Comparison of ENCODE assay signal across 8 mouse cellular contexts in genomic region chr7:66058703-66059102, GRCm38 (mm10). TPM values are rescaled to one million over a fixed set of nuclear protein-coding genes. Genes with fewer than 3 reads are reported as not detected.
A peak's percentile ranks its signal among the peaks of the same experiment; 100 is the strongest.
DNase-seq lines count a peak whose midpoint lies in the region; ATAC-seq and TF ChIP-seq lines count a peak whose summit lies in the region.

Gene Snrpa1, plus strand, starts transcription at chr7:66059003.

- intact Hi-C loops in heart, postnatal 10 days (cut with DNase I), result loop anchor here (5.0 kb wide), 1 partner anchor 286 kb away; no protein-coding TSS in a partner anchor

- no peak within 1 kb of the TSS for H3K27ac ChIP-seq in neural tube, embryonic 11.5 days (ENCODE audit: low read depth, low read length)
- H3K27ac ChIP-seq in embryonic fibroblast, embryonic 13.5 days (ENCODE audit: insufficient read depth, low read length), result no peak within 1 kb of the TSS
- H3K27ac ChIP-seq in limb, embryonic 11.5 days (replicated peaks; ENCODE audit: low read depth, low read length), result no peak within 1 kb of the TSS

- H3K27me3 ChIP-seq in neural tube, embryonic 11.5 days (ENCODE audit: control insufficient read depth, insufficient read depth, low read length), result no peaks in the 10 kb centered on the region
- no peaks in the 10 kb centered on the region for H3K27me3 ChIP-seq in limb, embryonic 11.5 days (ENCODE audit: control insufficient read depth, insufficient read depth, low read length)

- H3K4me2 ChIP-seq in neural tube, embryonic 11.5 days (ENCODE audit: low read depth), result peak within 1 kb of the TSS; percentile 69
- peak within 1 kb of the TSS; percentile 69 for H3K4me2 ChIP-seq in limb, embryonic 11.5 days (ENCODE audit: low read depth, severe bottlenecking)

- H3K4me3 ChIP-seq in neural tube, embryonic 11.5 days (ENCODE audit: low read depth, low read length), result peak within 1 kb of the TSS; percentile 69
- H3K4me3 ChIP-seq in embryonic fibroblast, embryonic 13.5 days (ENCODE audit: insufficient read depth, low read length), result peak within 1 kb of the TSS; percentile 77
- H3K4me3 ChIP-seq in limb, embryonic 11.5 days (ENCODE audit: low read depth, low read length), result peak within 1 kb of the TSS; percentile 99

- ATAC-seq in neural tube, embryonic 11.5 days (ENCODE audit: insufficient read depth, low FRiP score, low TSS enrichment), result no peak
- no peak for ATAC-seq in limb, embryonic 11.5 days (ENCODE audit: insufficient number of reproducible peaks, low FRiP score, low TSS enrichment, low read depth)
- no peak for ATAC-seq in neutrophil, adult 5-6 weeks (ENCODE audit: extremely low read depth, insufficient number of reproducible peaks, low FRiP score, poor library complexity, severe bottlenecking)

- WGBS in neural tube, embryonic 11.5 days, result 65% methylated on average over 1 of the region's 1 CpGs
- WGBS in limb, embryonic 11.5 days, result 64% methylated on average over 1 of the region's 1 CpGs

- H3K36me3 ChIP-seq in neural tube, embryonic 11.5 days (ENCODE audit: control insufficient read depth, insufficient read depth, low read length), result no peaks in the 10 kb centered on the region
- peaks cover 8% of the 10 kb centered on the region; the same call in 1 of the 2 replicates for H3K36me3 ChIP-seq in limb, embryonic 11.5 days (ENCODE audit: control insufficient read depth, insufficient read depth, low read length)

- peaks cover 4% of the 10 kb centered on the region; the same call in 1 of the 2 replicates for H3K4me1 ChIP-seq in neural tube, embryonic 11.5 days (ENCODE audit: control insufficient read depth, insufficient read depth, low read length)
- no peaks in the 10 kb centered on the region; the same call in 1 of the 2 replicates for H3K4me1 ChIP-seq in embryonic fibroblast, embryonic 13.5 days (ENCODE audit: control insufficient read depth, insufficient read depth, low read length)
- peaks cover 3% of the 10 kb centered on the region; the same call in 1 of the 2 replicates for H3K4me1 ChIP-seq in limb, embryonic 11.5 days (ENCODE audit: control insufficient read depth, insufficient read depth, low read length)

- no peak for TF ChIP-seq POLR2A in embryonic fibroblast, embryonic 13.5 days (IDR thresholded peaks at IDR 0.05; ENCODE audit: low read depth, low read length)

- no peak for DNase-seq in neural tube, embryonic 11.5 days (ENCODE audit: low spot score)
- no peak for DNase-seq in neural tube, embryonic 10.5 days (ENCODE audit: extremely low spot score, low spot score)
- DNase-seq in heart, postnatal 10 days, result no peak
- DNase-seq in limb, embryonic 11.5 days (ENCODE audit: low spot score), result no peak
- no peak for DNase-seq in frontal cortex, postnatal 10 days (ENCODE audit: low spot score in 2 of 2)
- no peak for DNase-seq in urinary bladder, postnatal 25 days (ENCODE audit: low spot score)

- no peak within 1 kb of the TSS; the same call in 1 of the 2 replicates for H3K9ac ChIP-seq in neural tube, embryonic 11.5 days (ENCODE audit: low read length)
- H3K9ac ChIP-seq in limb, embryonic 11.5 days (ENCODE audit: low read length), result peak within 1 kb of the TSS; percentile 95

- TF ChIP-seq CTCF in embryonic fibroblast, embryonic 13.5 days (IDR thresholded peaks at IDR 0.05; ENCODE audit: borderline replicate concordance, insufficient read depth, low read length), result no peak

- no peaks in the 10 kb centered on the region for H3K9me3 ChIP-seq in neural tube, embryonic 11.5 days (ENCODE audit: control insufficient read depth, low read length)
- H3K9me3 ChIP-seq in limb, embryonic 11.5 days (ENCODE audit: control insufficient read depth, low read length), result no peaks in the 10 kb centered on the region

RNA-seq across cellular contexts. Expression of gene Snrpa1, which starts in this region (rescaled TPM):
- polyA plus RNA-seq in neural tube, embryonic 11.5 days (2014; fragmentation: Nextera tagmentation; extraction: Ambion mirVana), result 212 and 239 TPM in 2 replicates
- 49.5 and 49.6 TPM in 2 replicates for polyA plus RNA-seq in embryonic fibroblast, embryonic 13.5 days (2011; ENCODE audit: insufficient read length, low read depth, missing spikeins)
- total RNA-seq in heart, postnatal 10 days (2021), result 10 to 100 TPM; 27.0 to 29.2 TPM
- polyA plus RNA-seq in limb, embryonic 11.5 days (2014; fragmentation: Nextera tagmentation; extraction: Ambion mirVana), result 271 and 274 TPM in 2 replicates
- total RNA-seq in neutrophil, adult 5-6 weeks (2017), result 28.4 and 38.1 TPM in 2 replicates
